Mouse (Mus musculus) hindbrain, embryonic 14.5 days (tissue): Measurements from ENCODE around the gene 2410015M20Rik. TPM values are rescaled to one million over a fixed set of nuclear protein-coding genes. Genes with fewer than 3 reads are reported as not detected.

Experiments used
- ATAC-seq: fragments of 200-750 bp; cut with Nextera tagmentation; 2 replicates; pipeline ENCODE4 v1.8.0; 2017; ENCODE audit warnings: moderate number of reproducible peaks, mild to moderate bottlenecking, moderate TSS enrichment, moderate library complexity; ENCODE audit not compliant: low FRiP score
- DNase-seq: peaks from one replicate; pipeline ENCODE4 v3.0.0-alpha.2; 2015; ENCODE audit warnings: low spot score
- H3K27ac ChIP-seq: fragments of 300-500 bp; sonication (generic); 2 replicates; pipeline ENCODE4 v1.5.1; 2014; ENCODE audit warnings: mild to moderate bottlenecking, moderate library complexity
- H3K27me3 ChIP-seq: fragments of 300-500 bp; sonication (generic); 2 replicates; pipeline ENCODE4 v1.6.1; 2014; ENCODE audit warnings: mild to moderate bottlenecking, low read length, mixed read lengths; ENCODE audit not compliant: control insufficient read depth, insufficient read depth
- H3K36me3 ChIP-seq: fragments of 300-500 bp; sonication (generic); replicated peaks from 2 replicates; pipeline ENCODE4 v1.6.1; 2014; ENCODE audit not compliant: control insufficient read depth, insufficient read depth
- H3K4me1 ChIP-seq: fragments of 300-500 bp; sonication (generic); replicated peaks from 2 replicates; pipeline ENCODE4 v1.6.1; 2014; ENCODE audit warnings: antibody characterized with exemption, low read length, mixed read lengths; ENCODE audit not compliant: control insufficient read depth, insufficient read depth
- H3K4me2 ChIP-seq: fragments of 300-500 bp; sonication (generic); replicated peaks from 2 replicates; pipeline ENCODE4 v1.6.1; 2014; ENCODE audit warnings: mild to moderate bottlenecking, moderate library complexity
- H3K4me3 ChIP-seq: fragments of 300-500 bp; sonication (generic); replicated peaks from 2 replicates; pipeline ENCODE4 v1.5.1; 2014; ENCODE audit warnings: mild to moderate bottlenecking, low read length
- H3K9ac ChIP-seq: fragments of 300-500 bp; sonication (generic); 2 replicates; pipeline ENCODE4 v1.6.1; 2014
- H3K9me3 ChIP-seq: fragments of 300-500 bp; sonication (generic); 2 replicates; pipeline ENCODE4 v1.6.1; 2016; ENCODE audit warnings: low read length; ENCODE audit not compliant: control insufficient read depth
- WGBS: fragments of 180-500 bp; shearing (Covaris S2); extraction: QIAGEN DNeasy Blood & Tissue Kit; methylation state at CpG from one replicate; pipeline ENCODE4 v1.1.7; 2014; 5-methylcytosine and 5-hydroxymethylcytosine counted together
- polyA plus RNA-seq: library from polyadenylated mRNA; unstranded; fragments of >200 nt; fragmentation: Nextera tagmentation; extraction: Ambion mirVana; gene quantifications from 2 replicates; pipeline ENCODE4 v1.2.1, GENCODE M21; 2014

2410015M20Rik gene
- polyA plus RNA-seq, 1 experiment from 2014 or later: 193 TPM

DNA sequence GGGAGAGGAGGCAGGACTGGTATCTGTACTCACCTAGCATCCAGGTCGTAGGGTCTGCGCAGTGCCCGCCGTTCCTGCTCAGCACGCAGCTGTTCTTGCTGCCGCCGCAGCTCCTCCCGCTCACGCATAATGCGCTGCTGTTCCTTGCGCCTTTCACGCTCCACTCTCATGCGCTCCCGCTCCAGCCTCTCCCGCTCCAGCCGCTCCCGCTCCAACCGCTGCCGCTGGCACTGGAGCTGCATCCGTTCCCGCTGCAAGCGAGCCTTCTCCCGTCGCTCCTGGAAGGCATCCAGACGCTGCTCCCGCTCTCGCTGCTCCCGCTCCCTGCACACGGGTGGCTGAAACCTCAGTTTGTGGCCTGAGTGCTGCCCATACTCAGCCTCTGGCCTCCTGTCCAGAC, 43.3 kb downstream of the 2410015M20Rik start:
- DNase-seq: no peak
- Histone ChIP-seq H3K4me1 (no peaks in the 10 kb centered on the region), H3K9me3 (no peaks in the 10 kb centered on the region), H3K27me3 (no peaks in the 10 kb centered on the region), H3K9ac (no peak overlapping the region), H3K36me3 (peaks cover 100% of the 10 kb centered on the region), H3K4me2 (no peak overlapping the region), H3K27ac (no peak overlapping the region), H3K4me3 (no peak overlapping the region)
- WGBS: 97% methylated on average over 29 of the region's 29 CpGs
- no peak for ATAC-seq

DNA sequence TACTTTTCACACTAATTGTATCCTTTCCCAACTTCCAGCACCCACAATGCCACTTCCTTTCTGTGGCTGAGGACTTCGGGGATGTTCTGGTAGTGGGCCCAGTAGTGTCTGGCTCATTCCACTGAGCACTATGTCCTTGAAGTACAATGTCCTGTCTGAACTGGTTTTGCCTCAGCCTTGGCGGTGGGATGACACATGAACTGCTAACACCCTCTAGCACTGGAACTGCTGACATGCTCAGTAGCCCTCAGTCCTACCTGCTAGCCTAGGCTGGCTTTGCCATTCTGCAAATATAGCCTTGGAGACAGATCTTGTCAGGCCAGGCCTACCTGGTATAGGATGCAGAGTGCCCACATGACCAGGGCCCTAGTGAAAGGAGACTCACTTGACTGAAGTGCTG, 47.7 kb downstream of the 2410015M20Rik start:
- no peak overlapping the region for H3K27ac ChIP-seq
- no peak for DNase-seq
- peaks cover 63% of the 10 kb centered on the region for H3K36me3 ChIP-seq
- no peak for ATAC-seq
- no peaks in the 10 kb centered on the region for H3K27me3 ChIP-seq
- 98% methylated on average over 2 of the region's 2 CpGs for WGBS
- H3K9ac ChIP-seq: no peak overlapping the region
- H3K4me1 ChIP-seq: no peaks in the 10 kb centered on the region
- no peaks in the 10 kb centered on the region for H3K9me3 ChIP-seq
- no peak overlapping the region for H3K4me3 ChIP-seq
- no peak overlapping the region for H3K4me2 ChIP-seq

DNA sequence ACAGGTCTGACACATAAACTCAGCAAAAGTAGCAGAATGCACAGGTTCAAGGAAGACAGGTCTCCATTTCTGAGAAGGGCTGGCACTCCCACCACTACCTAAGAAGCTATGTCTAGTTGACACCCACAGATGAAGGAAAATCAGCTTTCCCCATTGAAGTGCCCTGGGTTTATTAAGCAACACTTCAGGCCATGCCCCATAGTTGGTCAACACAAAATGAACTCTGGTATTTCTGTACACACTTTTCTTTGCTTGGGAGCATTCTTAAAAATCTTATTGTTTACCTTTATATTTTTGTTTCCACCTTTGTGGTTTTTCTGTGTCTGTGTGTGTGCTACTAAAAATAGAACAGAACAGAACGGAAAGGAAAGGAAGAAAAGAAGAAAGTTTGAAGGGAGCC, 49.4 kb downstream of the 2410015M20Rik start:
- no peaks in the 10 kb centered on the region for H3K27me3 ChIP-seq
- DNase-seq: no peak
- H3K36me3 ChIP-seq: peaks cover 46% of the 10 kb centered on the region
- no peak overlapping the region for H3K4me2 ChIP-seq
- no peak overlapping the region for H3K27ac ChIP-seq
- H3K9ac ChIP-seq: no peak overlapping the region
- H3K4me3 ChIP-seq: no peak overlapping the region
- no peak for ATAC-seq
- WGBS: 77% methylated on average over 1 of the region's 1 CpGs
- no peaks in the 10 kb centered on the region for H3K4me1 ChIP-seq
- no peaks in the 10 kb centered on the region for H3K9me3 ChIP-seq

DNA sequence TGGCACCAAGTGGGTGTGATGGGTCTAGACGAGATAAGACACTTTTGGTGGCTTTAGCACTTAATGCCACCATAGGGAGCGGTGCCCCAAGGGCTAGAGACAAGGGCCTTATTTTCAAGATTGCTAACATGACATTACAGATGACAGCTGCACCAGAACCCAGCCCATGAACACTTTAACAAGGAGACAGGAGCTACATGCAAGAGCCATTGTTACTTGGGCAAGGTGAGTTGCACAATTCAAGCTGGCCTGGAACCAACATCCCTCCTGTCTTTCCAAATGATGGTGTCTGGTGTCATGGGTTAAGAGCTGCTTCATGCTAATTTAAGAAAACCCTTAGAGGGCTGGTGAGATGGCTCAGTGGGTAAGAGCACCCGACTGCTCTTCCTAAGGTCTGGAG, 50.2 kb downstream of the 2410015M20Rik start:
- no peaks in the 10 kb centered on the region for H3K9me3 ChIP-seq
- H3K4me2 ChIP-seq: no peak overlapping the region
- no peaks in the 10 kb centered on the region for H3K4me1 ChIP-seq
- no peak overlapping the region for H3K4me3 ChIP-seq
- WGBS: 82% methylated on average over 3 of the region's 3 CpGs
- DNase-seq (no peak), ATAC-seq (no peak)
- H3K9ac ChIP-seq: no peak overlapping the region
- no peaks in the 10 kb centered on the region for H3K27me3 ChIP-seq
- peaks cover 38% of the 10 kb centered on the region for H3K36me3 ChIP-seq
- H3K27ac ChIP-seq: no peak overlapping the region

DNA sequence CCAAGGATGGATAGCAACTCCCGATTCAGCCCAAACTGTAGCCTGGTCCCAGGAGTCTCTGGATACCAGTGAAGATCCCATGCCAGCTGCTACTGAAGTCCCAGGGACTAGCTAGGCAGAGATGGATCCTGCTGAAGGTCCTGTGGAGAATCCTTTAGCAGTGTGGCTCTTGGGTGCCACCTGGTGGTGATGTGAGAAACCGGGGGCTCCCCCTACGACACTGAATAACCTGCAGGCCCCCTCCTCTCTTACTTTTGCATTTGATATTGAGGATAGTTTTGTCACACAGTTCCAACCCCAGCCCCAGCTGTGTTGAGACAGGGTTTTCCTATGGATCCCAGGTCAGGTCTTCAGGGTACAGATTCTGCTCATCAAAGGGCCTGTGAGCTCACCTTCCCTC, 51.1 kb downstream of the 2410015M20Rik start:
- H3K9ac ChIP-seq: no peak overlapping the region
- ATAC-seq (peak; percentile 79), DNase-seq (peak; percentile 81)
- peaks cover 29% of the 10 kb centered on the region for H3K36me3 ChIP-seq
- H3K4me3 ChIP-seq: no peak overlapping the region
- no peaks in the 10 kb centered on the region for H3K4me1 ChIP-seq
- no peaks in the 10 kb centered on the region for H3K9me3 ChIP-seq
- no peak overlapping the region for H3K27ac ChIP-seq
- H3K27me3 ChIP-seq: no peaks in the 10 kb centered on the region
- 20% methylated on average over 3 of the region's 3 CpGs for WGBS
- H3K4me2 ChIP-seq: no peak overlapping the region

Other genes with a start within 250 kb of the 2410015M20Rik start
- gene Ptprs, start 133.3 kb downstream of the 2410015M20Rik start, polyA plus RNA-seq: 272 and 276 TPM in 2 replicates
- gene Znrf4, start 97.3 kb downstream of the 2410015M20Rik start, polyA plus RNA-seq: not detected in 2 replicates
- gene Gm20219, start 55.4 kb downstream of the 2410015M20Rik start, polyA plus RNA-seq: 0.65 and 1.3 TPM in 2 replicates
- gene Safb2, start 25.2 kb downstream of the 2410015M20Rik start, polyA plus RNA-seq: 47.5 and 49.6 TPM in 2 replicates
- 75.7 and 75.8 TPM in 2 replicates for gene Safb, start 24.9 kb downstream of the 2410015M20Rik start, polyA plus RNA-seq
- 1,005 and 1,263 TPM in 2 replicates for gene Rpl36, start 3.6 kb upstream of the 2410015M20Rik start, polyA plus RNA-seq
- gene Lonp1, start 17.1 kb upstream of the 2410015M20Rik start, polyA plus RNA-seq: 45.0 and 45.4 TPM in 2 replicates
- gene Catsperd, start 18.4 kb upstream of the 2410015M20Rik start, polyA plus RNA-seq: 1.2 and 1.5 TPM in 2 replicates
- 91.8 and 101 TPM in 2 replicates for gene Ranbp3, start 63.5 kb upstream of the 2410015M20Rik start, polyA plus RNA-seq
- gene Ndufa11, start 108.0 kb upstream of the 2410015M20Rik start, polyA plus RNA-seq: 577 and 678 TPM in 2 replicates
- 15.9 and 22.9 TPM in 2 replicates for gene Vmac, start 108.3 kb upstream of the 2410015M20Rik start, polyA plus RNA-seq
- 2.8 and 3.8 TPM in 2 replicates for gene Nrtn, start 147.8 kb upstream of the 2410015M20Rik start, polyA plus RNA-seq
- 76.9 and 81.9 TPM in 2 replicates for gene Dus3l, start 155.0 kb upstream of the 2410015M20Rik start, polyA plus RNA-seq
- gene Prr22, start 160.5 kb upstream of the 2410015M20Rik start, polyA plus RNA-seq: 0.76 and 0.78 TPM in 2 replicates
- 3.3 and 4.3 TPM in 2 replicates for gene Rfx2, start 221.2 kb upstream of the 2410015M20Rik start, polyA plus RNA-seq